Mouse (Mus musculus) B cell, adult 2 months (primary cell): ENCODE data around the gene Ybx2.

Experiments used
- DNase-seq, 2 experiments: peaks; one replicate each; pipeline ENCODE4 v3.0.0; 2022

Ybx2 gene

DNA sequence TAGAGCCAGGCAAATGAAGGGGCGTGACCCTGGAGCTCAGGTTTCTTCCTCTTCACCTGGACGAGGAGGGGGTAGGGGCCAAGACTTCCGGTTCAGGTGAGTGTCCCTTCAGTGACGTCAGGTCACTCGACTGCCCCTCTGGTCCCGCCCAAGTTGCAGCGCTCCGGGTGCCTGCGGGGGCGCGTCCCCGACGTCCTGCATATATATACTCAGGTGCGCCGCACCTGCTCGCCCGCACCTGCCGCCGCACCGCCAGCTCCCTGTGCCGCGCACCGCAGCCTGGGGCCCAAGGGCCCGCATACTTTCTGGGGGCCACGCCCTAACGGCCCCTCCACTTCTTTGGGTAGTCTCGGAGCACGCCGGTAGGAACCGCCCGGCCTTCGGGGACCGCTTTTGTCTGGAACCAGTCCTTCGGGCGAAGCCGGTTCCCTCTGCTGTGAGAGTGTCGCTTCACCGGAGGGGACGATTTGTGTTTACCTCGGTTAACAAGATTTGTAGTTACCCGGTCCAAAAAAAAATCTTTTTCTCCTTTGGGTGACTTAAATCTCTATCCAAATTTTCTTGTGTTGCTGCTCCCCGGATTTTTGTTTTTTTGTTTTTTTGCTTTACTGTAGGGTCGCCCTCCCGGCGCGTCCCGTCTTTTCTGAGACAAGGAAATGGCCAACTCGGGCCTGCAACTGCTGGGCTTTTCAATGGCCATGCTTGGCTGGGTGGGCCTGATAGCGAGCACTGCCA lies 29.8 kb downstream of the Ybx2 start:
- DNase-seq = peak in 1 of 2 experiments; percentile 32

DNA sequence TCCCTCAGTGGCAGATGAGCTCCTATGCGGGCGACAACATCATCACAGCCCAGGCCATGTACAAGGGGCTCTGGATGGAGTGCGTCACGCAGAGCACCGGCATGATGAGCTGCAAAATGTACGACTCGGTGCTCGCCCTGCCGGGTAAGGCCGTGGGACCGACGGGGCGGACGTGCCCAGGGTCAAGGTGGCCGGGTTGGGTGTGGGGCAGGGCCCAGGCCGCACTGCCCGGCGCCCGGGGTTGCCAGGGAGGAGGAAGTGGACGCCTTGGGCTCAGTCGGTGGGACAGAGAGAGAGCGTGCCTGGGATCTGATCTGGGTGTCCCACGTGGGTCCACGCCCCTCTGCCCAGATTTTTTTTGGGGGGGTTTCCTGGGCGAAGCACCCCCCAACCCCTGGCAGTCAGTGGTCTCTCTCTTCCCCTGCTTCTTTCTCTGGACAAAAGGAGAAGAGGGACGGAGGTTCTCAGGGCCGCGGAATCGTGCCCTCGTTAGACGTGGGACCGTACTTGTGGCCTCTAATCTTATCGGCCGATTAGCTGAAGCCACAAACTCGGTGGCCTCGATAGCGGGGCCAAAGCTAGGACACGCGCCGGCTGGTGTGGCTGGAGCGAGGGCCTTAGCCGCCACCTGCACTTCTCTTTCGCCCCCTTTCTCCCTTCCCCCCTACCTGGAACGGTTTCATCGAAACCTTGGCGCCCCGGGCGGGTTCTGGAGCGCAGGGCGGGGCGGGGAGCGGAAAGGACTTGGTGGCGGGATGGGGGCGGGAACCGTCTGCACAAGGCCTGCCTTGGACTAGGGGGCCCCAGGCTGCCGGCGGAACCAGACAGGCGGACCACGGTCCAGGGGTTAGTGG lies 30.6 kb downstream of the Ybx2 start:
- DNase-seq = peak; percentile 25 to 27

DNA sequence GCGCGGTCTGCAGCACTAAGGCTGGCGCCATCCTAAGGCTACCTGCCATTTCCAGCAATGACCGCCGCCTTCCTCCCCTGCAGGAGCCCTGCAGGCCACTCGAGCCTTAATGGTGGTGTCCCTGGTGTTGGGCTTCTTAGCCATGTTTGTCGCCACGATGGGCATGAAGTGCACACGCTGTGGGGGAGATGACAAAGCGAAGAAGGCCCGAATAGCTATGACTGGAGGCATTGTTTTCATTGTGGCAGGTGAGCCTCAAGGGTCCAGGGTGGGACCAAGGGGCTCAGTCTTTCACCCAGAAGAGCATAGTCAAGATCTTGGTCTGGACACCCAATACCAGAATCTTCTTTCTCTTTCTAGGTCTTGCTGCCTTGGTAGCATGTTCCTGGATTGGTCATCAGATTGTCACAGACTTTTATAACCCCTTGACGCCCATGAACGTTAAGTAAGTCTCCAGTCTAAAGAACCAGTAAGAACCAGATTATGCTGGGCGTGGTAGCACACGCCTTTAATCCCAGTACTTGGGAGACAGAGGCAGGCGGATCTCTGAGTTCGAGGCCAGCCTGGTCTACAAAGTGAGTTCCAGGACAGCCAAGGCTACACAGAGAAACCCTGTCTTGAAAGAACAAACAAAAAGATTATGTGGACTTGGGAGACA lies 31.4 kb downstream of the Ybx2 start:
- no peak for DNase-seq

DNA sequence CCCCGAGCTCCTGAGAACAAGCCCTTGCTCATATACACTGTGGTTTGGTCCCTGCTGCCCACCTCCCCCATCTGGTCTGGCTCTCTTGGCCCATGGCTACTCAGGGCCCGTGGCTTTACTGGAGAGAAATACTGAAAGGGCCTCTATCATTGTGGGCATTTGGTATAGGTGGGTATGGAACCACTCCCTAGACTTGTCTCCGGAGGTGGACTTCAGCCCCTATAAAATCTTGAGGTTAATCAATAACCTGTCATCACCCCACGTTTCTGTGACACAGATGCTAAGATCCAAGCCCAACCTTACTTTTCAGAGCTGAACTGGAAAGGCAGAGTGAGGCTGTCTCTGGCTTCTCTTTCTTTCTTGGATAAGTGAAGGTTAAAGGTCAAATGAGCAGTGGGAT lies 33.2 kb downstream of the Ybx2 start:
- no peak for DNase-seq

DNA sequence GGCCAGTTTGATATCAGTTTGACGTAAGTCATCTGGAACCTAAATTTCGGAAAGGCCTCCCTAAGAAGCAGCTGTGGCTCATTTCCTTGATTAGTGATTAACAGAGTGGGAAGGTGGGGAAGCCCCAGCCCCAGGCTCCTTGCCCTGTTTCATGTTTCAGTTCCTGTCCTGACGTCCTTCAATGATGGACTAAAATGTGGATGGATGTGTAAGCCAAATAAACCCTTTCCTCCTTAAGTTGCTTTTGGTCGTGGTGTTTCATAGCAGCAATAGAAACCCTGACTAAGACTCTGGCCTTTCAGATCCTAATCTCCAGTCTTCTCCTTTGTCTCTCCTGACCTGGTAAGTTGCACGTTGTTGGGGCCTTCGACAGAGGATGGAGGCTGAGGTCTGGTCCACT lies 34.6 kb downstream of the Ybx2 start:
- no peak for DNase-seq

DNA sequence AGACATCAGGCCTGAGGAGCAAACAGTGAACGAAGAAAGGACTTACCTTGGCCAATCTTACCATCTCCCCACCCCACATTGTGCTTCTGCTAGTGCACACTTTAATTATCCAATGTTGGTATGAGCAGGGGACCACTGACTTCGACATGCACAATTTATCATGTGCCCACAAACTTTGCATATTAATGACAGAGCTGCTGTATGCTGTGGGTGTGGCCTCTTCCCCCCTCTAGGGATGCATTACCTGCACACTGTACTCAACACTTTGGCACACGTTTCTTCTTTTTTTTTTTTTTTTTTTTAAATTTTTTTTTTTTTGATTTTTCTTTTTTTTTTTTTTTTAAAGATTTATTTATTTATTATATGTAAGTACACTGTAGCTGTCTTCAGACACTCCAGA lies 35.2 kb downstream of the Ybx2 start:
- DNase-seq = peak; percentile 23 to 37

DNA sequence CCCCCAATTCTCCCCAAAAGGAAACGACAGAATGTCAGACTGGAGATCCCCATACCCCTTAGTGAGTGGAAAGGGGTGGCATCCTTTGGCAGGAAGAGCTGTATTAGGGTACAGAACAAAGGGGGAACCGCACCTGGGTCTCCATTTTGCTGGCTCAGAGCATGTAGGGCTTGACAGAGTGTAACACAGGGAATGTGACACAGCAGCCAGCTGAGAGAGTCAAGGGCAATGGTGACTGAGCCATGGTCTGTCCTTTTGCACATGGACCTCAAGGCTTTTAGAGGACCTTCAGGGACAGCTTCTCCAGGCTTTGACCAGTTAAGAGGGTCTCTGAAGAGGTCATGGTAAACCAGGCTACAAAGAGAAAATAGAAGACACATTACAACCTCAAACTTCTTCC lies 39.3 kb downstream of the Ybx2 start:
- DNase-seq = no peak

DNA sequence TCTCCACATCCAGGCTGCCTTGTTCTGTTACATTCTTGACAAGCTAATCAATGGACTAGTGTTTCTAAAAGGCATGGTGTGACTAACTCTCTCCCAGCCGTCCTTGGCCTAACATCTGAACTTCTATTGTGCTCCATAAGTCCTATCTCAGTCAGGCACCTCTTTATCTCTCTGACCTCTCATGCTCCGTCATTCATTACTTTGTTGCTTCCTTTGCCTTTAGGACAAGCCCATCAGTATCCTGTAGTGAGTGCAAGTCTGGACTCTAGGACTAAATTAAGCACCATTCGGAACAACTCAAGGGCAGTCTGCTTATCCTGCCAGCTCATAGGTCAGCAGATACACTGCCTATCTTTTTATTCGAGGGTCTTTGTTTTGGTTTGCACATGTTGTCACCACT lies 40.7 kb downstream of the Ybx2 start:
- DNase-seq = no peak

DNA sequence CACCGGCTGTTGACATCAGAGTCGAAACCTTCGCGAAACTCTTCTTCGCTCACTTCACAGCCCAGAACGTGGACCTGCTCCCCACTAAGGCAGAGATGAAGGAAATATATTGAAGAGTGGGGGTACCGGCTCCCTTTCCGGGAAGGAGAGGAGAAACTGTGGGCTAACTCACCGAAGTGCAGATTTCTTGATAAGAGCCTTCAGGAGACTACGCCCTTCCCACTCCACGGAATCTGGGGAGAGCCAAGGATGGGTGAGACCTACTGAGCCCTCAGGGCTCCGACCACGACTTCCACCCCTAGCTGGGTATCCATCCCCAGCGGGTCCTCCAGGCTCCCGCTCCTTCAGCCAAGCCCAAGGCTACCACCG lies 44.2 kb downstream of the Ybx2 start:
- no peak for DNase-seq

DNA sequence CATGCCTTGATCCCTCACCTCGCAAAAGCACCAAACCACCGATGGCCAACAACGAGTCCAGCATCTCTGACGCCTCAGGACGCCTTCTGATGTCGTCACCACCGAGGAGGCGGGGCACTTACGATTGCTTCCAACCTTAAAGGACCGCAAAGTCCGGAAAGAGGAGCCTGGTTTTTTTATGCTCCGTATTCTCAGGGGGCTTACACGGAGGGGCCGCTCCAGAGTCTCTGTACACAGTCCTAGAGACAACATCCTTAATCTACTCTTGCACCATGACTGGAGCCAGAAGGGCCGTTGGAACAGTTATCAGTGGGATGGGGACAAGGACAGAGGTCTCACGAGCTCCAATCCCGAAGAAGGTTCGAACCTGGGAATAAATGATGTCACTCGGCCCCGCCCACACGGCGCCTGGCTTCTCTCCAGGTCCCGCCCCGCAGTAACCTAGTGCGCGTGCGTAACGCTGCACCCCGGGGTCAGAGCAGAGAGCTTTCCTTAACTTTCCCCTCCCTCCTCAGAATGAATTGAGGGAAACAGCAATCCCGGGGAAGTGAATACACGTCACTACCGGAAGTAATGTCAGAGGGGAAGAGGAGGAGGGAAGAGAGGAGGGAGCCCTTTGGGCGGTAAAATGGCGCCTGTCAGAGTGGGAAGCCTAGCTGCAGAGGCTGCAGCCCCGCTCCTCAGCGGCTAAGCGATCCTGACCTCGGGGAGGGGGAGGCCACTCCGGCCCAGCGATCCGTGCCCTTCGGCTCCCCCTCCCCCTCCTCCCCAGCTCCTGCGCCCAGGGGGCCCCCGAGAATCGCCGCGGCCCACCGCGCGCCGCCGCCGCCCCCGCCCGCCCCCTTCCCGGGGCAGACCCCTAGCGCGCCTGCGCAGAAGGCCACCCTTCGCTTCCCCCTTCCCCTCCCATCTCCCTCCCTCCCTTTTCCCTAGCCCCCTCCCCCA lies 44.9 kb downstream of the Ybx2 start:
- DNase-seq = peak; percentile 96 to 97

DNA sequence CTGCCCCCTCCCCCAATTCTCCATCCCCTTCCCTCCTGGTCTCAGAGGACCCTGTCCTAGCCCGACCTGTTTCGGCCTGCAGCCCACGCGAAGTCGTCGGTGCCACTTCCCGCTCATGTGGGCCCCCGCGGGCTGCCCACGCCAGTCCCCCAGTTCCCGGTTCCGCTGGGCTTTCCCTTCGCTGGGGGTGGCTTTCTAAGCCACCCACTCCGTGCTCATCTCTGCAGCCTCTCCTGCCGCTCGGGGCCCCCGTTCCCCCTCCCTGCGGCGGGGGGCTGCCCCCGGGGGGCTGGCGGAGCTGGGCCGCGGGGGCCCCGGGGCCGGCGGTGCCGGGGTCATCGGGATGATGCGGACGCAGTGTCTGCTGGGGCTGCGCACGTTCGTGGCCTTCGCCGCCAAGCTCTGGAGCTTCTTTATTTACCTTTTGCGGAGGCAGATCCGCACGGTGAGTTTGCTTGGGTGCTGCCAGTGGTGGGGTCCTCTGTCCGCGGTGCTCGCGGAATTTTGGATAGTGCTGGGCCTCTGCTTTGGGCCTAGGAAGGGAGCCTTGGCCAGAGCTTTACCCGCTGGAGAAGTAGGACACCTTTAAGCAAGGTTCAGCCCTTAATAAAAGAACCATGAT lies 45.7 kb downstream of the Ybx2 start, which contains the start of gene Ctdnep1:
Gene Ctdnep1, plus strand, starts transcription at position 16 of the 622 bp plus-strand sequence.
- no peak for DNase-seq

DNA sequence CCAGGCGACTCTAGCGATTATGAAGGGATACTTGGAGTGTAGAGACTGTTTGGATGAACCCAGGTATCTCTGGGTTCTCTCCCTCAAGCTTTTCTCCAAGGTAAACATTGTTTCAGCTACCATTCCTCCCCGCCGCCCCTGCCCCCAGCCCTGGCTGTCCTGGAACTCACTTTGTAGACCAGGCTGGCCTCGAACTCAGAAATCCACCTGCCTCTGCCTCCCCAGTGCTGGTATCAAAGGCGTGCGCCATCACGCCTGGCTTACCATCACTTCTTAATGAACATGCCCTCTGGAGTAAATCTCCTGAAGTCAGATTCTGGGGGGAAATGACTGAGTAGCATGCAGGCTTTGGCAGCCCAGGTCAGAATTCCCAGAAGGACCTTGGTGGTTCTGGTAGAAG lies 46.6 kb downstream of the Ybx2 start, which contains the start of gene Elp5:
Gene Elp5, minus strand, starts transcription at position 293 of the 400 bp plus-strand sequence.
- no peak for DNase-seq

DNA sequence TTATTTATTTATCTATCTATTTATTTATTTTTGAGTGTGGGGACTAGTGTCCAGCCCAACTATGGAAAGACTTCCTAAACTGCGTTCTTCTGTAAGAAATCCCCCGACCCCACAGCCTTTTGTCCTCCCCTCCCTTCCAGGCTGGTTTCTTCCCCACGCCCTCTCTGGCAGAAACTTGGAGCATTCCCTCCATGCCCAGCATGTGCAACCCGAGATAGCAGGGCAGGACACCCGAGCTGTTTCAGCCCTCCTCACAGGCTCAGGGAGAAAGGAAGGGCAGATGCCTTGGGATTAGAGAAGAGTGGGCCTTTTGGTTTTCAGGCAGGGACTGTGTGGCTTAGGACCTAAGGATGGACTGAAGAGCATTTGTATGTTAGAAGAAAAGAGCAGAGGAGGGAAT lies 47.3 kb downstream of the Ybx2 start:
- DNase-seq = no peak

DNA sequence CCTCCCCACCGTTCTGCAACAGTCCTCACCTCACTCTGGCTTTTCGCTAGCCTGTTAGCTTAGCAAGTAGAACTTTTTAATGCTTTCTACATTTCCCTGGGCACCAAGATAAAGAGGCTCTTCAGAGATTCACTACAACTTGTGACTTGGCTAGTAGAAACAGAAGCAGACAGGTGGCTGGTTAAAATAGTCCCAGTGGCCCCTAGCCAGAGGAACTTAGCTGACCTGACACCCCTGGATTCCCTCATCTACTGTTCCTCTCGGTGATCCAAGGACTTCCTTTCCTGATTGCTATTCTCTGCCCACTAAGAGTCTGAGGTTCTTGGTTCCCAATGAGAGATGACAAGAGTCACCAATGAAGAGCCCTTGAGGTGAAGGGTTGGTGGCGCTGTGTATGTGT lies 47.8 kb downstream of the Ybx2 start:
- no peak for DNase-seq

DNA sequence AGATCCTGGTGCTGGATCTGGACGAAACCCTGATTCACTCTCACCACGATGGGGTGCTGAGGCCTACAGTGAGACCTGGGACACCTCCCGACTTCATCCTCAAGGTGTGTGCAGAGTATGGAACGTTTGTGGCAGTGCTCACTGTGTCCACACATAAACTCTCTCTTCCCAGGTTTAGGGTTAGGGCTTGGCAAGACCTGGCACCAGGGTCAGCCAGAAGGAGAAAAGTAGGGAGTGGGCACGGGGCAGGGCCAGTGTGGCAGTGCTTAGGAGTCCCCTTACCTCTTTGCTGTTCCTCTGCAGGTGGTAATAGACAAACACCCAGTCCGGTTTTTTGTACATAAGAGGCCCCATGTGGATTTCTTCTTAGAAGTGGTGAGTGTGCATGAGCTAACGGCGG lies 48.8 kb downstream of the Ybx2 start:
- no peak for DNase-seq

DNA sequence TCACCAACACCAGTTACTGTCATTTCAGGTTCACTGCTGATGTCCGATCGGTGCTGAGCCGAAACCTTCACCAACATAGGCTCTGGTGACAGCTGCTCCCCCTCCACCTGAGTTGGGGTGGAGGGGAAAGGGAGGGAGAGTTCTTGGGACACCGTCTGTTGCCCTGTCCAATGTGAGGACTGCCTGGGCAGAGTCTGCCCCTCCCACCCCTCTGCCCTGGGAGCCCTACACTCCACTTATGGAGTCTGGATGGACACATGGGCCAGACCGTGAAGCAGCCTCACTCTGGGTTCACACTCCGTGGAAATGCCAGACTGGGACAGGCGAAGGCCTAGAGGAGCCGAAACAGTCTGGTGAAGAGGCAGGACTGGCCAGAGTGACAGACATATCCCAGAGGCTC lies 54.4 kb downstream of the Ybx2 start:
- DNase-seq = no peak
